Mouse (Mus musculus) stomach, postnatal 0 days (tissue): ENCODE results near the gene Rrp1. TPM values are rescaled to one million over a fixed set of nuclear protein-coding genes. Genes with fewer than 3 reads are reported as not detected.
A peak's percentile ranks its signal among the peaks of the same experiment; 100 is the strongest.

Source experiments
- ATAC-seq: fragments of 200-750 bp; cut with Nextera tagmentation; 2 replicates; pipeline ENCODE4 v1.8.0; 2017; ENCODE audit not compliant: low FRiP score, low TSS enrichment
- DNase-seq: peaks from one replicate; pipeline ENCODE4 v3.0.0-alpha.2; 2016; ENCODE audit warnings: low spot score
- H3K27ac ChIP-seq: fragments of 300-500 bp; sonication (generic); replicated peaks from 2 replicates; pipeline ENCODE4 v1.5.1; 2014; ENCODE audit warnings: mild to moderate bottlenecking, control low read depth
- H3K27me3 ChIP-seq: fragments of 300-500 bp; sonication (generic); 2 replicates; pipeline ENCODE4 v1.6.1; 2014; ENCODE audit warnings: low read length; ENCODE audit not compliant: control insufficient read depth, insufficient read depth
- H3K36me3 ChIP-seq: fragments of 300-500 bp; sonication (generic); 2 replicates; pipeline ENCODE4 v1.6.1; 2014; ENCODE audit warnings: low read length, mixed read lengths; ENCODE audit not compliant: control insufficient read depth, insufficient read depth
- H3K4me1 ChIP-seq: fragments of 300-500 bp; sonication (generic); replicated peaks from 2 replicates; pipeline ENCODE4 v1.6.1; 2014; ENCODE audit warnings: antibody characterized with exemption; ENCODE audit not compliant: control insufficient read depth, insufficient read depth
- H3K4me2 ChIP-seq: fragments of 300-500 bp; sonication (generic); replicated peaks from 2 replicates; pipeline ENCODE4 v1.6.1; 2014; ENCODE audit warnings: low read depth, mild to moderate bottlenecking, control low read depth, moderate library complexity
- H3K4me3 ChIP-seq: fragments of 300-500 bp; sonication (generic); 2 replicates; pipeline ENCODE4 v1.5.1; 2014; ENCODE audit warnings: low read depth, low read length, control low read depth
- H3K9ac ChIP-seq: fragments of 300-500 bp; sonication (generic); 2 replicates; pipeline ENCODE4 v1.6.1; 2014; ENCODE audit warnings: mild to moderate bottlenecking, low read length, control low read depth, mixed read lengths
- H3K9me3 ChIP-seq: fragments of 300-500 bp; sonication (generic); 2 replicates; pipeline ENCODE4 v1.6.1; 2016; ENCODE audit warnings: low read length; ENCODE audit not compliant: control insufficient read depth
- CTCF ChIP-seq: IDR thresholded peaks from 2 replicates; pipeline ENCODE4 v1.5.1; 2016; ENCODE audit warnings: antibody characterized with exemption, low read depth, mild to moderate bottlenecking, moderate library complexity
- EP300 ChIP-seq: optimal IDR thresholded peaks from 2 replicates; pipeline ENCODE3; 2016; ENCODE audit warnings: antibody characterized with exemption
- WGBS: fragments of 180-500 bp; shearing (Covaris S2); extraction: QIAGEN DNeasy Blood & Tissue Kit; methylation state at CpG from one replicate; pipeline ENCODE4 v1.1.7; 2014; 5-methylcytosine and 5-hydroxymethylcytosine counted together
- polyA plus RNA-seq: library from polyadenylated mRNA; unstranded; fragments of >200 nt; fragmentation: Nextera tagmentation; extraction: Ambion mirVana; gene quantifications from 2 replicates; pipeline ENCODE4 v1.2.1, GENCODE M21; 2015

The Rrp1 gene
- polyA plus RNA-seq, 1 experiment from 2014 or later: 148 TPM

- DNase-seq (no peak), ATAC-seq (no peak)
- no peak for TF ChIP-seq EP300
- Histone ChIP-seq H3K9me3 (no peaks in the 10 kb centered on the region), H3K4me1 (no peaks in the 10 kb centered on the region), H3K4me3 (no peak overlapping the region), H3K36me3 (no peaks in the 10 kb centered on the region), H3K4me2 (no peak overlapping the region), H3K9ac (no peak overlapping the region), H3K27me3 (no peaks in the 10 kb centered on the region), H3K27ac (no peak overlapping the region)
- 71% methylated on average over 6 of the region's 6 CpGs for WGBS
These were observed 41.1 kb downstream of the Rrp1 start for GRCm38 (mm10) chr10:78371746-78372145.

GRCm38 (mm10) chr10:78367586-78367985 is 45.3 kb downstream of the Rrp1 start:
- no peaks in the 10 kb centered on the region for H3K4me1 ChIP-seq
- no peak overlapping the region for H3K9ac ChIP-seq
- DNase-seq (no peak), ATAC-seq (no peak)
- WGBS: 57% methylated on average over 4 of the region's 4 CpGs
- no peak overlapping the region for H3K4me3 ChIP-seq
- no peak overlapping the region for H3K27ac ChIP-seq
- no peaks in the 10 kb centered on the region for H3K36me3 ChIP-seq
- no peak for TF ChIP-seq CTCF
- TF ChIP-seq EP300: no peak
- no peaks in the 10 kb centered on the region for H3K27me3 ChIP-seq
- no peak overlapping the region for H3K4me2 ChIP-seq
- H3K9me3 ChIP-seq: no peaks in the 10 kb centered on the region

GRCm38 (mm10) chr10:78366851-78367312 is 46.0 kb downstream of the Rrp1 start:
- Histone ChIP-seq H3K27me3 (no peaks in the 10 kb centered on the region), H3K9ac (no peak overlapping the region), H3K4me1 (no peaks in the 10 kb centered on the region), H3K9me3 (no peaks in the 10 kb centered on the region), H3K27ac (no peak overlapping the region), H3K4me2 (no peak overlapping the region), H3K36me3 (no peaks in the 10 kb centered on the region), H3K4me3 (no peak overlapping the region)
- ATAC-seq (peak; percentile 65; the same call in 1 of the 2 replicates), DNase-seq (peak; percentile 40)
- TF ChIP-seq EP300 (no peak), CTCF (no peak)
- WGBS: 42% methylated on average over 9 of the region's 9 CpGs

- H3K36me3 ChIP-seq: no peaks in the 10 kb centered on the region
- no peak overlapping the region for H3K4me2 ChIP-seq
- no peaks in the 10 kb centered on the region for H3K27me3 ChIP-seq
- no peak overlapping the region for H3K27ac ChIP-seq
- no peaks in the 10 kb centered on the region for H3K9me3 ChIP-seq
- TF ChIP-seq EP300: no peak
- no peak for TF ChIP-seq CTCF
- no peaks in the 10 kb centered on the region for H3K4me1 ChIP-seq
- ATAC-seq (no peak), DNase-seq (no peak)
- no peak overlapping the region for H3K9ac ChIP-seq
- H3K4me3 ChIP-seq: no peak overlapping the region
- WGBS: 52% methylated on average over 5 of the region's 5 CpGs
These were observed 46.5 kb downstream of the Rrp1 start for GRCm38 (mm10) chr10:78366195-78366834.

- no peak for ATAC-seq
- H3K9ac ChIP-seq: no peak overlapping the region
- DNase-seq: no peak
- no peak for TF ChIP-seq CTCF
- TF ChIP-seq EP300: no peak
- WGBS: 79% methylated on average over 6 of the region's 6 CpGs
- no peaks in the 10 kb centered on the region for H3K36me3 ChIP-seq
- no peak overlapping the region for H3K4me2 ChIP-seq
- no peaks in the 10 kb centered on the region for H3K4me1 ChIP-seq
- H3K27ac ChIP-seq: no peak overlapping the region
- H3K9me3 ChIP-seq: no peaks in the 10 kb centered on the region
- no peaks in the 10 kb centered on the region for H3K27me3 ChIP-seq
- H3K4me3 ChIP-seq: no peak overlapping the region
These were observed 47.3 kb downstream of the Rrp1 start for GRCm38 (mm10) chr10:78365555-78365954.

- no peak overlapping the region for H3K4me2 ChIP-seq
- no peak overlapping the region for H3K9ac ChIP-seq
- H3K9me3 ChIP-seq: no peaks in the 10 kb centered on the region
- DNase-seq (no peak), ATAC-seq (no peak)
- no peaks in the 10 kb centered on the region for H3K4me1 ChIP-seq
- no peak for TF ChIP-seq EP300
- TF ChIP-seq CTCF: no peak
- H3K36me3 ChIP-seq: no peaks in the 10 kb centered on the region
- no peak overlapping the region for H3K4me3 ChIP-seq
- H3K27me3 ChIP-seq: no peaks in the 10 kb centered on the region
- H3K27ac ChIP-seq: no peak overlapping the region
- WGBS: 36% methylated on average over 2 of the region's 2 CpGs
These were observed 48.7 kb downstream of the Rrp1 start for GRCm38 (mm10) chr10:78364106-78364505.
